Mouse (Mus musculus) testis, adult 2 months (tissue): ENCODE measurements around the gene Cby3.

ENCODE experiments used
- CTCF ChIP-seq: fragments of 200-500 bp; IDR thresholded peaks from 2 replicates; pipeline ENCODE4 v1.5.1; 2012; ENCODE audit warnings: low read depth, mild to moderate bottlenecking, inconsistent platforms, low read length, moderate library complexity; ENCODE audit not compliant: control insufficient read depth, insufficient read depth, insufficient replicate concordance
- POLR2A ChIP-seq: fragments of 200-500 bp; IDR thresholded peaks from 2 replicates; pipeline ENCODE4 v1.6.1; 2012; ENCODE audit warnings: low read depth, mild to moderate bottlenecking, inconsistent platforms, low read length, moderate library complexity; ENCODE audit not compliant: control insufficient read depth

DNA sequence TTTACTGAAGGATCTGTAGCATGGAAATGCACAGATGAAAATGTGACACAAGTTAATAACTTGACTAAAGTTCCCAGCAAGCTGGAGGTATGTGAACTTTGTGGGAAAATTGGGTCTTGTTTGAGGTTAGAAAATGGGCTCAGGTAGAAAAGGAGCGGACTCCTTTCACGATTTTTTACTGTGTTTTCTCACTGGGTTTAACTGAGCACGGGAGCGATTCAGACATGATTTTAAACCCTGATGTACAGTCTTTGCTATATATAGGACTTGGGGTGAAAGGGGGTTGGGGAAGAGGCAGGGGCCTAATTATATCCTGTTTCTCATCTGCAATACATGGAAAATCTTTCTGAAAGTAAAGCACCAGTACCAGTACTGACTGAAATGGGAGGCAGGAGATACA lies 33.4 kb downstream of the Cby3 start:
- TF ChIP-seq CTCF (no peak), POLR2A (no peak)
